Mouse (Mus musculus) heart, postnatal 36 days (tissue): Measurements from ENCODE around the gene Rasl2-9. TPM values are rescaled to one million over a fixed set of nuclear protein-coding genes. Genes with fewer than 3 reads are reported as not detected.
"Not testable (repeated sequence)": the region's sequence is repeated elsewhere in the genome, so short reads cannot be mapped to it uniquely, and the experiment has no call there.

Source experiments
- DNase-seq, 2 experiments: peaks; one replicate each; pipeline ENCODE4 v3.0.0; 2021 to 2022
- intact Hi-C: fragments of 180-260 bp; cut with DNase I; formaldehyde crosslinking; loops from one replicate; pipeline ENCODE4 v1.15.1; 2025
- microRNA-seq, 2 experiments: library from miRNA; unstranded; fragments of <30 nt; microRNA quantifications; one replicate each; pipeline ENCODE4 v1.2.0; 2021; ENCODE audit warnings: borderline number of aligned reads in 2 of 2
- total RNA-seq, 2 experiments: library from RNA; stranded (reverse); gene quantifications; 2 replicates each; pipeline ENCODE4 v1.2.3; 2021

The Rasl2-9 gene
- total RNA-seq, 2 experiments from 2014 or later = 6.2 to 6.9 TPM

- DNase-seq = no peak
- intact Hi-C loops = loop anchor here (5.0 kb wide), 1 partner anchor 45 kb away; the partner anchor contains the start of gene Rasl2-9
These were observed 43.8 kb downstream of the Rasl2-9 start for GRCm38 (mm10) chr7:5081939-5082338.

- no peak for DNase-seq
- intact Hi-C loops = loop anchor here (5.0 kb wide), 1 partner anchor 46 kb away; the partner anchor contains the start of gene Rasl2-9
These were observed 44.5 kb downstream of the Rasl2-9 start for GRCm38 (mm10) chr7:5081241-5081640.

DNA sequence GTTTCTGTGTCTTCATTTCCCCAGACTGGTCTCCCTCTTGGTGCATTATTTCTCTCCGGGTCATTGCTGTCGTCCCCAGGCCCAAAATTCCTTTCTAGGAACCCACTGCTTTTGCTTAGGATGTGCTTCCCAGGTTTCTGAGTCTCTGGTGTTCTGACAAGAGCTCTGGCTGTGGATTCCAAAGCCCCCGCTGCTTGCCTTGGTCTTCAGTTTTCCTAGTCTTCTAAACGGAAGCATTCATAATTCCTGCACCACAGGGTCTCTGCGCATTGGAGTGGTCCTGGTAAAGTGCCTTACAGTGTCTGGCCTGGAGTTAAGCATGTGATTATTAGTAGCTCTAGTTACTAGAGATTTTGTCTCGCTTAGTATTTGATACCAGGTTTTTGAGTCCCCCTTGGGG lies 44.9 kb downstream of the Rasl2-9 start:
- no peak for DNase-seq
- intact Hi-C loops = loop anchor here (5.0 kb wide), 1 partner anchor 46 kb away; the partner anchor contains the start of gene Rasl2-9

DNA sequence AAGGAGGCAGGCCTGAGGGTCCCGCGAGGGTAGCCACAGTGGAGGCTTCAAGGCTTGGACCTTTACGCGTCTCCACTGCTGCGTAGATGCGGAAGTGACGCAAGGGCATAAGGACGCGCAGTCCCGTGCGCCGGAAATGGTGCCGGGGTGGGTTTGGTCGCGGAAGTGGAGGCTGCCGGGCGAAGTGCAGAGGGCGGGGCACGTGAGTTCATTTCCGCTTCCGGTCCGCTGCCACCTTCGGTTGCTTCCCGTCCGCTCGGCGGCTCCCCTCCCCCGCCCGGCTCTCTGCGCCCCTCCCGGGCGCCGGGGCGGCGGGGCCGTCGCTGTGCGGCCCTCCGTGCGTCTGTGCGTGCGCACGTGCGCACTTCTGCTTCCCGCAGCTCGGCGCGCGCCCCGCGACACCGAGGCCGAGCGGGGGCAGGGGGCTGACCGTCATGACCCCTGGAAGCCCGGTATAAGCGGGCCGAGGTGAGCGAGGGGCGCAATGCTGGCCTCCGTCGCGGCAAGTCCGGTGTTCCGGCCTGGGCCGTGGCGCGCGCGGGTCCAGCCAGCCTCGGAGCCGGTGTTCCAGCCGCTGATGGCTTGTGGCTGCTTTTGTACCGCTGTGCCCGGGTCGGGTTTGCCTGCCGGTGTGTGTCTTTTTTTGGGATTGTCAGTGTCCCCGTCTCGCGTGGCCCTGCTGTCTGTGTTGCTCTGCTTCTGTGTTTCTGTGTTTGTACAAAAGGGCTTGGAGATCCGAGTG lies 45.6 kb downstream of the Rasl2-9 start, which contains the start of gene Epn1:
Gene Epn1, plus strand, starts transcription at position 226 of the 742 bp plus-strand sequence.
- intact Hi-C loops = loop anchor here (5.0 kb wide), 1 partner anchor 47 kb away; the partner anchor contains the start of gene Rasl2-9
- DNase-seq = peak; percentile 95 to 97

DNA sequence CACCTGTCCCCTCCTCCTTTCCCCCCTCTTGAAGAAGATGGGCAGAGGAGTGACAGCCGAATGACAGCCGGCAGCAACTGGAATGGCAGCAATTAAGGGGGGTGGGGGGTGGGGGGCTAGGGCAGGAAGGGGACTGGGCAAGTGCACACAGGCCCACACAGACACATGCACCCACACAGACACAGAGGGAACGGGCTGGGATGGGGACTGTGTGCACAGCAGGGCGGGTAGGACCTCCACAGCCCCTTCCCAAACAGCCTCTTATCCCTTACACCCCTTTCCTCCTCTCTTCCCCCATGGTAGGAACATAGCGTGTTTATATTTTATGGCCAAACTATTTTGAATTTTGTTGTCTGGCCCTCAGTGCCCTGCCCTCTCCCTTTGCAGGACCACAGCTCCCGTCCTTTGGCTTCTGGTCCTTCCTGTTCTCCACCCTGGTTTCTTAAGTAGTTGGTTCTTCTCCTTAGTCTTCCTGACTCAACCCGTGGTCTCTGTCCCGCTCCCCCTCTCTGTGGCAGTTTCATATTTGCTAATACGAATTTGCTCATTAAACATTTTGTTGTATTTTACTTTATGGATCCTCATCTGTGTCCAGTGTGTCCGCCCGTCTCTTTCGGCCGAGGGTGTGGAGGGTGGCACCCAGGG lies 46.3 kb downstream of the Rasl2-9 start:
- intact Hi-C loops = loop anchor here (5.0 kb wide), 1 partner anchor 48 kb away; the partner anchor contains the start of gene Rasl2-9
- not testable (repeated sequence) for DNase-seq

DNA sequence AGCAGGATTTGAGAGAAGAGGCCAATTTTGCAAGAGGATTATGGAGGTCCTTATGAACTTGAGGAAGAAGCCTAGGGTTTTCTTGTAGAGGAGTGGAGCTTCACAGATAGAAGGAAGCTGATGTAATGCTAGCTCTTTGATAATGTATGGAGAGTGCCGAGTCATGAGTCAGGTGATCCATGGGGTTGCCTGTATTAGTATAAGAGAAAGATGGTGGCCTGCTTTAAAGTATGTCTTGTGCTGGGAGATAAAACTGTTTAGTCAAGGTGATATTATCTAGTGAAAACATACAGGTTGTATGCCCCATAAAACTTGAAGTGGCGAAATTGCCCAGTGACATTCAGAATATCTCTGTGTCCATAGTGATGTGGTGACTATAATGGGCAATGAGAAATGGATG lies 48.8 kb downstream of the Rasl2-9 start:
- intact Hi-C loops = loop anchor here (1.0 kb wide), 1 partner anchor 14 kb away; no protein-coding TSS in a partner anchor
- no peak for DNase-seq

DNA sequence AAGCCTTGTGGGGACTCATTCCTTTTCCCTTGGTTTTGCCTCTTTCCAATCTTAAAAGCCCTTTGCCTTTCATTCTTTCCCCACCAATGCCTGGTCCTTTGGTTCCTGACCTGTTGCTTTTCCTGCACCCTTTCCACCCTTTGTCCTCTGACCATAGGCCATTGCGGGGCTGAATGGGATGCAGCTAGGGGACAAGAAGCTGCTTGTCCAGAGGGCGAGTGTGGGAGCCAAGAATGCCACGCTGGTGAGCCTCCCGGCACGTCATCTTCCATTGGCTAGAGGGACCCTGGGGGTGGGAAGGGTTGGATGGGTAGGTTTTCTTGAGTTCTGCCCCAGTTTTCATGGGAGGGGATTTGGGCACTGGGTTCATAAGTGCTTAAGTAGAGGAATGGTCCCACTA lies 50.8 kb downstream of the Rasl2-9 start:
- intact Hi-C loops = no loop called here
- no peak for DNase-seq

Small RNA genes lying within 50 kb of the gene (microRNA-seq; reads per million reads assigned to microRNA genes)
- gene Gm26217 = 0 reads per million in 2 experiments

Other genes starting within 250 kb of the Rasl2-9 start
- 10 to 100 TPM; 45.4 to 48.8 TPM for gene Isoc2a, start 248.8 kb downstream of the Rasl2-9 start, total RNA-seq
- gene Gm36210, start 219.4 kb downstream of the Rasl2-9 start, total RNA-seq = not detected
- 1 to 10 TPM; 7.2 to 9.2 TPM for gene Zfp628, start 210.7 kb downstream of the Rasl2-9 start, total RNA-seq
- 1 to 10 TPM; 4.3 to 5.1 TPM for gene Nat14, start 203.9 kb downstream of the Rasl2-9 start, total RNA-seq
- 1 to 10 TPM; 3.9 to 4.1 TPM for gene Ssc5d, start 200.2 kb downstream of the Rasl2-9 start, total RNA-seq
- gene Sbk2, start 161.5 kb downstream of the Rasl2-9 start, total RNA-seq = 10 to 100 TPM; 26.5 to 34.0 TPM
- gene Sbk3, start 154.8 kb downstream of the Rasl2-9 start, total RNA-seq = 10 to 100 TPM; 31.5 to 45.5 TPM
- 10 to 100 TPM; 14.2 to 16.4 TPM for gene Zfp579, start 129.8 kb downstream of the Rasl2-9 start, total RNA-seq
- 10 to 100 TPM in 1 of 2 experiments, 1 to 10 TPM in 1; 9.7 to 10.4 TPM for gene Zfp524, start 111.5 kb downstream of the Rasl2-9 start, total RNA-seq
- gene Fiz1, start 111.3 kb downstream of the Rasl2-9 start, total RNA-seq = 10 to 100 TPM; 17.0 to 21.6 TPM
- gene Gm44973, start 110.5 kb downstream of the Rasl2-9 start, total RNA-seq = not detected
- gene Zfp865, start 105.6 kb downstream of the Rasl2-9 start, total RNA-seq = 10 to 100 TPM; 14.1 to 14.9 TPM
- not detected for gene Ccdc106, start 105.4 kb downstream of the Rasl2-9 start, total RNA-seq
- gene 4632433K11Rik, start 91.8 kb downstream of the Rasl2-9 start, total RNA-seq = not detected
- 1 to 10 TPM; 5.2 to 6.1 TPM for gene Zfp784, start 87.5 kb downstream of the Rasl2-9 start, total RNA-seq
- 1 to 10 TPM; 5.6 to 5.7 TPM for gene Zfp580, start 74.4 kb downstream of the Rasl2-9 start, total RNA-seq
- 10 to 100 TPM; 62.4 to 70.8 TPM for gene U2af2, start 63.8 kb downstream of the Rasl2-9 start, total RNA-seq
- gene Epn1, start 45.7 kb downstream of the Rasl2-9 start, total RNA-seq = 100 to 1,000 TPM; 176 to 184 TPM
- gene Rfpl4, start 9.0 kb downstream of the Rasl2-9 start, total RNA-seq = not detected
- not detected for gene Vmn1r55, start 23.7 kb upstream of the Rasl2-9 start, total RNA-seq
- not detected for gene Vmn1r56, start 70.8 kb upstream of the Rasl2-9 start, total RNA-seq
- gene Vmn1r57, start 92.5 kb upstream of the Rasl2-9 start, total RNA-seq = not detected
- gene Gm5065, start 224.6 kb upstream of the Rasl2-9 start, total RNA-seq = not detected
- gene Nlrp2, start 225.1 kb upstream of the Rasl2-9 start, total RNA-seq = not detected